Mouse (Mus musculus): ENCODE data around the gene Npb. TPM values are rescaled to one million over a fixed set of nuclear protein-coding genes. Genes with fewer than 3 reads are reported as not detected.

Npb gene
- total and polyA plus RNA-seq, 3 experiments, result not detected

DNA sequence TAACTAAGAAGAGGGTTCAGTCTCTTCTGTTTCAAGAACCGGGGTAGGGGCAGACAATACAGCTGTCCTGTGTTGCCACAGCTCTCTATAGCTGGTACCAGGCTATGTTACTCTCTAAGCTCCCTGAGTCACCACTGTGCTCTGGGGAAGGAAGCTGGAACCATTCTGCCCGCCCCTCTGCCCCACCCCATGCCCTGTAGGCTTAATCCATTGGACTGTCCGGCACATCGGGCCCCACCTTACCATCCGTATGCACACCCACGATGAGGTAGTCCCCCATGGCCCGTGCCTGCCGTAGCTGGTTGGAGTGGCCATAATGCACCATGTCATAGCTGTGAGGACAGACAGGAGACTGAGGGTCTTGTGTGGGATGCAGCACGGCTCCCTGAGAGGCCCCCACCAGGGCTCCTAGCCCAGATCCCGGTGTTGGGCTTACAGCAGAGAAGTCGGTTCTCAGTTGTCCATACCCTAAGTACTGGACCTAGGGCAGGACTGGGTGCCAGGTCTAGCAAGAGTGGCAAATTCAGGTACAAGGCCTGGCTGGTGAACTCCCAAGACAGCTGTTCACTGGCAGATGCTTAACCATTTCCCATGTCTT lies 7.4 kb downstream of the Npb start:
- Histone ChIP-seq H3K9ac (ENCODE audit: low read depth, low read length) (no peak overlapping the region), H3K4me3 (no peak overlapping the region), H3K27ac (no peak overlapping the region), H3K27me3 (ENCODE audit: control insufficient read depth, insufficient read depth, low read length) (no peaks in the 10 kb centered on the region), H3K4me1 (ENCODE audit: control insufficient read depth, insufficient read depth, low read length) (peaks cover 3% of the 10 kb centered on the region), H3K36me3 (ENCODE audit: control insufficient read depth, insufficient read depth, low read length) (no peaks in the 10 kb centered on the region), H3K79me2 (replicated peaks; ENCODE audit: control insufficient read depth, insufficient read depth, low read length) (no peaks in the 10 kb centered on the region)
- intact Hi-C loops (cut with DNase I), result no loop called here
- TF ChIP-seq EP300 (IDR thresholded peaks at IDR 0.05; ENCODE audit: insufficient read depth, low read depth, low read length) (no peak), CTCF (IDR thresholded peaks at IDR 0.05) (no peak), POLR2A (IDR thresholded peaks at IDR 0.05; ENCODE audit: insufficient read depth, low read depth, low read length) (no peak)
- DNase-seq, result no peak
- WGBS, result 87% methylated on average over 11 of the region's 11 CpGs

DNA sequence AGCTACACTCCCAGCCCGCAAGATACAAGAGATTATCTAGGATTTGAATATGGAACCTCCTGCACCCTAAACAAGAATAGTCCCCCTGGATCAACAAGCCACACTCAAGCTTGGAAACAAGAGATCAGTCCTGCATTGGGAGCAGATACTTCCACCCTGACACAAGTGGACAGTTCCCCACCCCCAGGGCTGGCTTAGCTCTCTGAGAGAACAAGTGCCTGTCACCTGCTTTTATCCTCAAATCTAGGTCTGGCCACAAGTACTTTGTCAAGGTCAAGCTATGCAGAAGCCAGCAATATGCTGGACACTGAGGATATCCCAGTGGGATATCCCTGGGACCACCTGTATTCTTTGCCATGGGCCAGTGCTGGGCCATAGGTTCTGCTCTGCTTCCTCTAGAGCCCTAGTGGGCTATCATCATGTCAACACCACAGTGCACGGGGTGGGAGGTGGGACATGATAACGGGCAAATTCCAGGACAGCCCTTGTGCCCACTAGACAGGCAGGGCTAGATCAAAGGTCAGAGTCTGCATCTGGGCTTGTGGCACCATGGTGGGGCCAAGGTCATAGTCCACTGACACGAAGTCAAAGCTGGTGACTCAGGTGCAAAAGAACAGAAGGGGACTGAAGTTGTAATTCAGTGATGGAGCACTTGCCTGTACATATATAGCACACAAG lies 8.5 kb downstream of the Npb start:
- WGBS, result 50% methylated on average over 4 of the region's 4 CpGs
- Histone ChIP-seq H3K79me2 (replicated peaks; ENCODE audit: control insufficient read depth, insufficient read depth, low read length) (no peaks in the 10 kb centered on the region), H3K27ac (peak overlapping the region; percentile 78; the same call in 1 of the 2 replicates), H3K4me3 (peak overlapping the region; percentile 61), H3K9ac (ENCODE audit: low read depth, low read length) (no peak overlapping the region; the same call in 1 of the 2 replicates), H3K4me1 (ENCODE audit: control insufficient read depth, insufficient read depth, low read length) (peaks cover 3% of the 10 kb centered on the region), H3K36me3 (ENCODE audit: control insufficient read depth, insufficient read depth, low read length) (no peaks in the 10 kb centered on the region), H3K27me3 (ENCODE audit: control insufficient read depth, insufficient read depth, low read length) (no peaks in the 10 kb centered on the region)
- DNase-seq, result no peak
- intact Hi-C loops (cut with DNase I), result no loop called here
- TF ChIP-seq EP300 (IDR thresholded peaks at IDR 0.05; ENCODE audit: insufficient read depth, low read depth, low read length) (no peak), CTCF (IDR thresholded peaks at IDR 0.05) (no peak), POLR2A (IDR thresholded peaks at IDR 0.05; ENCODE audit: insufficient read depth, low read depth, low read length) (no peak)

DNA sequence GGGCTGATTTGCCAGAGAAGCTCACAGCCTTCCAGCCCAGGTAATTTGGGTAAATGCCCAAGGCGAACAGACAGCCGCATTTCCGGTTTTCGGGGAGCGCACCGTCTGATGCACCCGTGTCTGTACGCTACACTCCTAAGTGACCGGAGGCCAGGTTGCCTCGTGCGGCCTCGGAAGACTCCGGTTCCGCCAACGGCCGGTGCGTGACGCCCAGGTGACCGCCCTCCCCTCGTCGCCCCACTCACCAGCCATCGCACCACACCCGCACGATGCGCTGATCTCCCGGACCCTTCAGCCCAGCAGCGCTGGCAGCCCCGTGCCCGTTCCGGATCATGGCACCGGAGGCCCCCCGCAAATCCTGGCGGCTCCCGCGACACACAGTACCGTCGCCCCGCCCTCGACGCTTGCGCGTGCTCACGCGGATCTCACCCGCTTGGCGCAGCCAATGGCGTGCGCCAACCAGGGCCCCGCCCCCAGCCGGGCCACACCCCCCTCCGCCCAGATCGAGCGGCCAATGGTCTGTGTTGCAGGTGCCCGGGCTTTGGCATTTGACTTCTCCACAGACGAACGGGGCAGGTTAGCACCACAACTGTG lies 9.3 kb downstream of the Npb start, which contains the start of gene Pcyt2:
Gene Pcyt2, minus strand, starts transcription at position 418 of the 594 bp plus-strand sequence.
- intact Hi-C loops (cut with DNase I), result no loop called here
- H3K4me3 ChIP-seq, result peak within 1 kb of the TSS; percentile 61
- WGBS, result under 1% methylated on average over 56 of the region's 56 CpGs
- no peaks in the 10 kb centered on the region for H3K79me2 ChIP-seq (replicated peaks; ENCODE audit: control insufficient read depth, insufficient read depth, low read length)
- TF ChIP-seq CTCF (IDR thresholded peaks at IDR 0.05) (no peak), POLR2A (IDR thresholded peaks at IDR 0.05; ENCODE audit: insufficient read depth, low read depth, low read length) (peak; percentile 55; the same call in 1 of the 2 replicates), EP300 (IDR thresholded peaks at IDR 0.05; ENCODE audit: insufficient read depth, low read depth, low read length) (0 out of 2 replicates have a peak, but pooled peaks have one; percentile 6)
- DNase-seq, result peak; percentile 90 to 93
- peak within 1 kb of the TSS; percentile 78 for H3K27ac ChIP-seq
- H3K27me3 ChIP-seq (ENCODE audit: control insufficient read depth, insufficient read depth, low read length), result no peaks in the 10 kb centered on the region
- H3K9ac ChIP-seq (ENCODE audit: low read depth, low read length), result peak within 1 kb of the TSS; percentile 92
- no peaks in the 10 kb centered on the region for H3K36me3 ChIP-seq (ENCODE audit: control insufficient read depth, insufficient read depth, low read length)
- H3K4me1 ChIP-seq (ENCODE audit: control insufficient read depth, insufficient read depth, low read length), result peaks cover 3% of the 10 kb centered on the region

DNA sequence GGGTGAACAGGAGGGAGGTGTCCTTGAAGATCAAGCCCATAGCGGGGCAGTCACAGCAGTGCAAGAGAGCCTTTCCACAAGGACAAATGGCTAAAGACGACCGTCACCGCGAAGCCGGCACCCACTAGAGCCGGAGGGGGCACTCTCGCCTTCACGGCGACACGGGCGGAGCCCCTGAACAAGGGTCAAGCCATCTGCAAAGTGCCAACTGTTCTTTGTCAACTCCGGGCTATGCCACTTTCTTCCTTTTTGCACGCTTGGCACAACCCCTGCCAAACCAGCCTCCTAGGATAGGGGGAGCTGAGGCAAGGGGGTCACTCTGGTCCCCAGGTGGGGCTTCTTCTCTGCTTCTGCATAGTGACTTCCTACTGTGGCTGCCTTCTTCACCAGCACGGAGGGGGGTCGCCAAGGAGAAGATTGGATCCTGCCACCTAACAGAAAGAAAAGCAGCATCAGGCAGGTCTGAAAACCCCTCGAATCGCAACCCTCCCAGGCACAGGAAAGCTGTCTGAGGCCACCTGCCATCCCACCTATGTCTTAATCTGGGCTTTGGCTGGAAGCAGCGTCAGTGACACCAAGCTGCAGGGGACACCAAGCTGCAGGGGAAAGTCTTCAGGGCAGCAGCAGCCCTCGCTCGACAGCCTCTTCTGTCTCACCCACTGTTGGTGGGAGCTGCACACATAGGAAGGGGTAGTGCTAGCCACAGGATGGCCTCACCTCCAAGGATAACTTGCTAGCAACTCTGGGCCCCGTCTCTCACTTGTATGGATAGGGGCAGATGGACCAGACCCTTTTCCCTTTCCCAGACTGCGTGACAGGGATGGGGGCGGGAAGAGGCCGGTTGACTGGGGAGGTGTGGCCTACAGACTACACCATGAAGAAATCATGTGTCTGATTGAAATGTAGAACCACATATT lies 10.6 kb downstream of the Npb start:
- TF ChIP-seq CTCF (IDR thresholded peaks at IDR 0.05), result no peak
- TF ChIP-seq EP300 (IDR thresholded peaks at IDR 0.05; ENCODE audit: insufficient read depth, low read depth, low read length), result no peak
- no peak for TF ChIP-seq POLR2A (IDR thresholded peaks at IDR 0.05; ENCODE audit: insufficient read depth, low read depth, low read length)
- no peak overlapping the region for H3K4me3 ChIP-seq
- no peak for DNase-seq
- H3K9ac ChIP-seq (ENCODE audit: low read depth, low read length), result no peak overlapping the region
- intact Hi-C loops (cut with DNase I), result no loop called here
- H3K36me3 ChIP-seq (ENCODE audit: control insufficient read depth, insufficient read depth, low read length), result no peaks in the 10 kb centered on the region
- no peaks in the 10 kb centered on the region for H3K79me2 ChIP-seq (replicated peaks; ENCODE audit: control insufficient read depth, insufficient read depth, low read length)
- peaks cover 3% of the 10 kb centered on the region for H3K4me1 ChIP-seq (ENCODE audit: control insufficient read depth, insufficient read depth, low read length)
- no peak overlapping the region for H3K27ac ChIP-seq
- H3K27me3 ChIP-seq (ENCODE audit: control insufficient read depth, insufficient read depth, low read length), result no peaks in the 10 kb centered on the region
- WGBS, result 94% methylated on average over 25 of the region's 25 CpGs

DNA sequence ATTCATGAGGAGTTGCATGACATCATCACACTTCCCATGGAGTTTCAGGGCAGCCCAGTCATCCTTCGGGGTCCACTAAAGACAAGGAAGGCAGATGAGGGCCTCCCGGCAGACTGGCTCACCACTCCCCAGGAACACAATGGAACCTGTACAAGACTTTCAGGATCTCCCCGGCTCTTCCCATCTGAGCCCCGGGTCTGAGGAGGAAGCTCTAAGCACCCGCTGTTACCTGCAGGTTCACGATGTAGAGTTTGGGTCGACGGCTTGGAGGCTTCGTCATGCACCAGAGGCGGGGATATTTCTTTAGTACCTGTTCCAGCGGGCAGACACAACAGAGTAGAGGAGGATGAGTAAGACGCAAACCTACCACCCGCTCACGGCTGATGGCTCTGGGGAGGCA lies 11.9 kb downstream of the Npb start:
- DNase-seq, result no peak
- H3K36me3 ChIP-seq (ENCODE audit: control insufficient read depth, insufficient read depth, low read length), result no peaks in the 10 kb centered on the region
- TF ChIP-seq CTCF (IDR thresholded peaks at IDR 0.05) (no peak), EP300 (IDR thresholded peaks at IDR 0.05; ENCODE audit: insufficient read depth, low read depth, low read length) (no peak), POLR2A (IDR thresholded peaks at IDR 0.05; ENCODE audit: insufficient read depth, low read depth, low read length) (no peak)
- no peaks in the 10 kb centered on the region for H3K27me3 ChIP-seq (ENCODE audit: control insufficient read depth, insufficient read depth, low read length)
- H3K4me3 ChIP-seq, result no peak overlapping the region
- intact Hi-C loops (cut with DNase I), result no loop called here
- H3K79me2 ChIP-seq (replicated peaks; ENCODE audit: control insufficient read depth, insufficient read depth, low read length), result no peaks in the 10 kb centered on the region
- H3K27ac ChIP-seq, result no peak overlapping the region
- H3K4me1 ChIP-seq (ENCODE audit: control insufficient read depth, insufficient read depth, low read length), result peaks cover 5% of the 10 kb centered on the region
- 85% methylated on average over 14 of the region's 14 CpGs for WGBS
- H3K9ac ChIP-seq (ENCODE audit: low read depth, low read length), result no peak overlapping the region

Data from heart, adult 2 months (tissue).